Mouse (Mus musculus) cerebellum, adult 11 months (tissue): ENCODE results near the gene Olfr893.
"Not testable (repeated sequence)": the region's sequence is repeated elsewhere in the genome, so short reads cannot be mapped to it uniquely, and the experiment has no call there.

Experiments
- DNase-seq: peaks from one replicate; pipeline ENCODE4 v3.0.0; 2022

Gene Olfr893

DNA sequence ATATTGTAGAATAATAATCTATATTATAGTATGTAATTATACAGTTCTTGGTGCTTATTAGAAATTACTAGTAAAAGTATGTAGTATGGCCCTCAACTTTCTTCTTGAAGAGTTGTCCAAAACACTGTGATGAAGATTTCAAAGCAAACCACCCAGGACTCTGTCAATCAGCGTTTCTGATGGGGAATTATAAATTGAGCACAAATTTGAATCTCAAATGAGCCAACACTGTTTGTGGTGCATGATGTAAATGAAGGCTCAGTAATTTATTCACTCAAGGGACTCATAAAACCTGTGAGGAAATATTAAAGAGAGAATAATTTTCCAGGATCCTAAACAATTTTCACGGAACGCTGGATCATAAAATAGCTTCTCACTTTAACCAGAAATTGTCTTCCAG, at the start of gene Olfr893:
Gene Olfr893, plus strand, starts transcription at position 301 of the 400 bp plus-strand sequence.
- DNase-seq, result no peak

DNA sequence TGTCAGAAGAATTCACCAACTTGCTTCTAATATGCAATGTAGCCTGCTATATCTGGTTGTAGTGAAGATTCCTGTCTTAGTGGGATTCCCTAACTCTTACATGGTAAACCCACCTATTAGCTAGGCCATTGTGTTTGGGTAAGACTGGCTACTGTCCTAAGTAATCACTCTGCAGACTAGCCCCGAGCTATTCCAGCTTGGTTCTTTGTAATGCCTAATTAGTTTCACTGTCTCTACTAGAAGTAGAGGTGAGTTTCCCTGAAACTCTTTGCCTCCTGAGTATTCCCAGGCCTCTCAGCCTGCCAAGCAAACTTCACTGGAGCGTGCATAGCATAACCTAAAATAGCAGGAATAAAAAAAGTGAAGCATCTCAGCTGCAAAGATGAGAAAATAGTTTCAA, 39.8 kb upstream of the Olfr893 start:
- not testable (repeated sequence) for DNase-seq

DNA sequence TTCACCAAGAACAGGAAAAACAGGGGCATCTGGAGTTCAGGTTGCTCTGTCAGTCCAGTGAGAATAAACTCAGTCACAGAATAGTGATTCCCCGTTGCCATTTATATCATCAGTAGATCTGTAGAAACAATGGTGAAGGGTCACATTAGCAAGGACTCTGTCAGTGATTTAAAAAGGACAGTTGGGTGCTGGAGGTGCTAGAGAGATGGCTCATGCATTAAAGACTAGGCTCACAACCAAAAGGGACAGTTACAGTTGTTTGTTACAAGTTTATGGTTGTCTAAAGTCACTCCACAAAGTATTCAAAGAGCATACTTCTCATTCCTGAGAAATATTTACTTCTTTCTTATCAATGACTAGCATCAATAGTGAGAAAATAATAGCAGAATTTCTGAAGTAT, 27.4 kb upstream of the Olfr893 start, which contains the start of gene Olfr891:
Gene Olfr891, minus strand, starts transcription at position 101 of the 400 bp plus-strand sequence.
- no peak for DNase-seq

DNA sequence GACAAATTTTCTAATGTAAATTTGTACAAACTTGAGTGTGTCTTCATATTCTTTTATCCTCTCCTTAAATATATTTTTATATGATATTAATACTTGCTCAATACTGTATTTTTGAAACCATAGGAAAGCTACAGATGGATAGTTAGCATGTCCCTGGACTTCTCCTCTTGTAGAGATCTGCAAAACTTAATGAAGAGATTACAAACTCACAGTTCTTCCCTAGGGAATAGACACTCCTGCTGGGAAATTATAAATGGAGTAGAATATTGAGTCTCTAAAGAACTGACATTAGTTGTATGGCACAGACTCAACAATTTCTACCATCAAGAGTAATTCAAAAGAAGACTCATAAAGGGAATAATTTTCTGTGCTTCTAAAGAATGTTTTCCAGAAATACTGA, 9.6 kb downstream of the Olfr893 start, which contains the start of gene Olfr894:
Gene Olfr894, plus strand, starts transcription at position 301 of the 400 bp plus-strand sequence.
- no peak for DNase-seq

DNA sequence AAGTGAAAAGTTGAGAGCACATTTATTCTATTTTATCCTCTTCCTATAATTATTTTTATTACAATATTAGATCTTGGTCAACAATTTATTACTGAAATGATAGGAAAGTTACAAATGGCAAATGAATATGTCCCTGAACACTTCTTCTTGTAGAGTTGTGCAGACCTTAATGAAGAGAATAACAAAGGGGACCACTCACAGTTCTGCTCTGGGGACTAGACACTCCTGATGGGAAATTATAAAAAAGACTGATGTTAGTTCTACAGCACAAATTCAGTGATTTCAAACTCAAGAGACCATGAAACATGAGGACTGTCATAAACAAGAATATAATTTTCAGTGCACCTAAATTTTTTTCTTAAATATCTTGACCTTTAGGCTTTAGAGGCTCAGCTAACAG, 44.3 kb downstream of the Olfr893 start, which contains the start of gene Olfr143:
Gene Olfr143, plus strand, starts transcription at position 301 of the 400 bp plus-strand sequence.
- no peak for DNase-seq
